ENCODE assay signal across 22 mouse cellular contexts in genomic region chr4:105713956-105714355, GRCm38 (mm10).
DNase-seq lines count a peak whose midpoint lies in the region; ATAC-seq lines count a peak whose summit lies in the region.
"Had no signal": no experiment of that assay in that cellular context is flagged by ENCODE, and none has a peak within 500 bp of the region (broad histone marks: within the 10 kb centered on the region; RNA-seq: fewer than 3 reads in every experiment).

No protein-coding gene starts in this region.

- H3K36me3 ChIP-seq in kidney, embryonic 15.5 days = no peaks in the 10 kb centered on the region
- H3K36me3 ChIP-seq: embryonic facial prominence, embryonic 12.5 days; hindbrain, embryonic 12.5 days; limb, embryonic 15.5 days; stomach, embryonic 15.5 days had no signal

- intact Hi-C loops in left cerebral cortex, postnatal 36 days (cut with DNase I) = no loop called here

- ATAC-seq in kidney, embryonic 15.5 days (replicated peaks; ENCODE audit: low FRiP score) = no peak
- ATAC-seq: forebrain, postnatal 0 days; intestine, postnatal 0 days had no signal

- H3K4me2 ChIP-seq in kidney, embryonic 15.5 days = no peak overlapping the region
- H3K4me2 ChIP-seq: embryonic facial prominence, embryonic 12.5 days; hindbrain, embryonic 12.5 days; limb, embryonic 15.5 days; lung, embryonic 14.5 days; stomach, embryonic 15.5 days had no signal

- no peak overlapping the region for H3K27ac ChIP-seq in kidney, embryonic 15.5 days
- H3K27ac ChIP-seq: embryonic facial prominence, embryonic 12.5 days; hindbrain, embryonic 12.5 days; limb, embryonic 15.5 days; liver, embryonic 14.5 days; stomach, embryonic 15.5 days had no signal

- no peaks in the 10 kb centered on the region for H3K4me1 ChIP-seq in kidney, embryonic 15.5 days
- H3K4me1 ChIP-seq: embryonic facial prominence, embryonic 12.5 days; hindbrain, embryonic 12.5 days; stomach, embryonic 15.5 days had no signal

- no peaks in the 10 kb centered on the region for H3K27me3 ChIP-seq in kidney, embryonic 15.5 days
- H3K27me3 ChIP-seq: embryonic facial prominence, embryonic 12.5 days; hindbrain, embryonic 12.5 days; limb, embryonic 15.5 days; stomach, embryonic 15.5 days had no signal

- no peak overlapping the region for H3K9ac ChIP-seq in kidney, embryonic 15.5 days
- H3K9ac ChIP-seq: embryonic facial prominence, embryonic 12.5 days; forebrain, postnatal 0 days; hindbrain, embryonic 12.5 days; limb, embryonic 15.5 days; liver, embryonic 14.5 days; lung, embryonic 14.5 days; stomach, embryonic 15.5 days had no signal

- H3K4me3 ChIP-seq in kidney, embryonic 15.5 days (replicated peaks) = no peak overlapping the region
- H3K4me3 ChIP-seq: embryonic facial prominence, embryonic 12.5 days; hindbrain, embryonic 12.5 days; limb, embryonic 15.5 days; stomach, embryonic 15.5 days had no signal

- WGBS in kidney, embryonic 15.5 days = 88% methylated on average over 6 of the region's 6 CpGs

- peak; percentile 6 for DNase-seq in cerebellum, adult 11-12 months
- DNase-seq in cerebellum, postnatal 4 days (ENCODE audit: low spot score in 2 of 2) = no peak
- peak; percentile 12 for DNase-seq in left cerebral cortex, adult 11 months (ENCODE audit: low spot score)
- no peak for DNase-seq in left cerebral cortex, postnatal 36 days (ENCODE audit: low spot score in 2 of 2)
- peak; percentile 13 for DNase-seq in testis, postnatal 14 days (ENCODE audit: low spot score)
- DNase-seq in testis, postnatal 10 days (ENCODE audit: low spot score) = no peak
- DNase-seq in adipocyte (ENCODE audit: low spot score) = no peak
- DNase-seq: adrenal gland, postnatal 36 days; cerebellum, adult 8-10 months; forebrain, postnatal 0 days; gastrocnemius, postnatal 36 days; kidney, postnatal 4 days; lung, embryonic 14.5 days; midbrain, embryonic 14.5 days; right cerebral cortex, postnatal 4 days had no signal

- peaks cover 9% of the 10 kb centered on the region; the same call in 1 of the 2 replicates for H3K9me3 ChIP-seq in kidney, embryonic 15.5 days (replicated peaks)
- H3K9me3 ChIP-seq: limb, embryonic 15.5 days; stomach, embryonic 15.5 days had no signal

Comparison
In these comparisons a context has a peak if more than half of its experiments do, and no peak if none do; other contexts are left out.
1. DNase-seq: peak in cerebellum, adult 11-12 months (single experiment), left cerebral cortex, adult 11 months (single experiment) and testis, postnatal 14 days (single experiment); none in cerebellum, postnatal 4 days (0 of 2), left cerebral cortex, postnatal 36 days (0 of 2), testis, postnatal 10 days (single experiment) and adipocyte (single experiment).